Comparison of ENCODE assay signal across 1 mouse cellular context in genomic region chr19:44297068-44297760, GRCm38 (mm10).
TF ChIP-seq lines count a peak whose summit lies in the region.

No protein-coding gene starts in this region.

TF ChIP-seq in MEL, 35 proteins besides CTCF, POLR2A, EP300 and RAD21 (continued from another document):
- no peak for TF ChIP-seq USF1 (IDR thresholded peaks at IDR 0.05; ENCODE audit: low read depth, low read length)
- peak; percentile 98 for TF ChIP-seq CHD1 (IDR thresholded peaks at IDR 0.05; ENCODE audit: low read depth, low read length)
- no peak for TF ChIP-seq HCFC1 (IDR thresholded peaks at IDR 0.05; ENCODE audit: low read depth, low read length)
- TF ChIP-seq BHLHE40 (IDR thresholded peaks at IDR 0.05; ENCODE audit: borderline replicate concordance, low read depth, low read length) = no peak; the same call in 1 of the 2 replicates
- no peak for TF ChIP-seq SMC3 (IDR thresholded peaks at IDR 0.05; ENCODE audit: low read depth, low read length)
- TF ChIP-seq RCOR1 (IDR thresholded peaks at IDR 0.05; ENCODE audit: low read depth, low read length) = no peak
- peak; percentile 41; the same call in 1 of the 2 replicates for TF ChIP-seq ZMIZ1 (IDR thresholded peaks at IDR 0.05; ENCODE audit: low read depth, low read length)
- TF ChIP-seq USF2 (IDR thresholded peaks at IDR 0.05; ENCODE audit: borderline replicate concordance in 1 of 2, insufficient read depth in 1 of 2, low read depth in 1 of 2, low read length in 2 of 2) = no peak
- TF ChIP-seq MXI1 (IDR thresholded peaks at IDR 0.05; ENCODE audit: low read depth, low read length) = peak; percentile 44; the same call in 1 of the 2 replicates
- 0 out of 2 replicates have a peak, but pooled peaks have one; percentile 58 for TF ChIP-seq MAZ (IDR thresholded peaks at IDR 0.05; ENCODE audit: low read depth, low read length)
- 0 out of 2 replicates have a peak, but pooled peaks have one; percentile 5 for TF ChIP-seq GATA1 (IDR thresholded peaks at IDR 0.05; ENCODE audit: low read depth, low read length)
- peak; percentile 3; the same call in 1 of the 2 replicates for TF ChIP-seq MYB (IDR thresholded peaks at IDR 0.05; ENCODE audit: low read depth, low read length)
